Mouse (Mus musculus): Measurements from ENCODE around the gene Tlr9.

DNA sequence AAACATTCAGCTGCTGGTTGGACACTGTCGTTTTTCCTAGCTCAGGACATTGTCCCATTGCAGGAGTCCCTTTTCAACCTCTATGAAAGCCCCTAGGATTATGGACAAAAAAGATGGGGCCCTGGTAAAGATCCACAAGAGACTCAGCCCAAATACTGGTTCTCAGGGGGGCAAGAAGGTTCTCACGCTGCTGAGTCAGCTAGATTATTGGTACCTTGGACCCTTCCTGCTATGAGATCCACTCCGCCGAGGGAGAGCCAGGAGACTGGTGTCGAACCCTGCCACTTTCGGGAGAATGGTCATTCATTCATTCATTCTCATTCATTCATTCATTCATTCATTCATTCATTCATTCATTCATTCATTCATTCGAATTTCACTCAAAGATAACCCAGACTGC lies 5.4 kb upstream of the Tlr9 start:
- TF ChIP-seq POLR2A (IDR thresholded peaks at IDR 0.05; ENCODE audit: low read depth, low read length): no peak
- TF ChIP-seq CTCF (conservative IDR thresholded peaks at IDR 0.05; ENCODE audit: insufficient read depth, insufficient read length, low read depth, low read length): no peak

Data from kidney, adult 2 months (tissue).